Mouse (Mus musculus) erythroblast, embryonic 14.5 days (primary cell): Measurements from ENCODE around the gene Safb2.

Experiments
- GATA1 ChIP-seq: IDR thresholded peaks from 2 replicates; pipeline ENCODE4 v1.6.1; 2012; ENCODE audit warnings: low read length, inconsistent platforms, mixed read lengths
- TAL1 ChIP-seq: IDR thresholded peaks from 3 replicates; pipeline ENCODE4 v1.6.1; 2012; ENCODE audit warnings: low read length, inconsistent platforms, mixed read lengths

DNA sequence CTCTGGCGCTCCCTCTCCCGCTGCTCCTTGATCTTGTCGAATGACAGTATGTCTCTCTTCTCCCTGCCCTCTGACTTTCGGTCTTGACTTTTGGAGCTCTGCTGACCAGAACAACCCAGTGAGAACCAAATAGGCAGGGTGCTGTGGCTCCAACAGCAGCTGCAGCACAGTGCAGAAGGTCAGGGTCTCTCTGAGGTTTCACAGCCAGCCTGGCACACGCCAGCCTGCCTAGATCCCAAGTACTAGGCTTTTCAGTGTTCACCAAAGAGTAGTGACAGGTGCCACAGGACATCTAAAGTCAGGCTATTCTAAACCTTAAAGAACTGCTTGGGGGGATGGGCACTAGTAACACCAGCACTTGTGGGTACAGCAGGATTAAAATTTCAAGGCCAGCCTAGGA lies 17.5 kb downstream of the Safb2 start:
- no peak for TF ChIP-seq GATA1
- no peak for TF ChIP-seq TAL1
